In genomic region chr5:117408216-117408615, GRCm38 (mm10) we compare ENCODE assay signal across 8 mouse cellular contexts. TPM values are rescaled to one million over a fixed set of nuclear protein-coding genes. Genes with fewer than 3 reads are reported as not detected.
A peak's percentile ranks its signal among the peaks of the same experiment; 100 is the strongest.
DNase-seq lines count a peak whose midpoint lies in the region; ATAC-seq and TF ChIP-seq lines count a peak whose summit lies in the region.
"Had no signal": no experiment of that assay in that cellular context is flagged by ENCODE, and none has a peak within 500 bp of the region (broad histone marks: within the 10 kb centered on the region; RNA-seq: fewer than 3 reads in every experiment).

No protein-coding gene starts in this region.

- TF ChIP-seq POLR2A in kidney, adult 2 months (IDR thresholded peaks at IDR 0.05; ENCODE audit: low read depth, low read length) = no peak
- no peak for TF ChIP-seq POLR2A in ES-Bruce4 (IDR thresholded peaks at IDR 0.05; ENCODE audit: insufficient read depth, low read length)

- no peaks in the 10 kb centered on the region for H3K27me3 ChIP-seq in kidney, adult 2 months (replicated peaks; ENCODE audit: control insufficient read depth, insufficient read depth, low read length)
- peaks cover 16% of the 10 kb centered on the region for H3K27me3 ChIP-seq in kidney, embryonic 14.5 days (ENCODE audit: control insufficient read depth, insufficient read depth, low read length)
- H3K27me3 ChIP-seq in ES-Bruce4 (ENCODE audit: control insufficient read depth, insufficient read depth, low read length, poor library complexity, severe bottlenecking) = no peaks in the 10 kb centered on the region
- peaks cover 7% of the 10 kb centered on the region; the same call in 1 of the 2 replicates for H3K27me3 ChIP-seq in hindbrain, embryonic 13.5 days

- peak; percentile 80 for DNase-seq in kidney, adult 2 months
- DNase-seq in R1 (ENCODE audit: low read depth, low spot score) = peak; percentile 84
- DNase-seq in kidney, postnatal 10 days = peak; percentile 70
- peak; percentile 12 to 61 for DNase-seq in spleen, adult 18-20 months

- no peak overlapping the region for H3K27ac ChIP-seq in kidney, adult 2 months (ENCODE audit: insufficient read depth, low read depth, low read length)
- no peak overlapping the region for H3K27ac ChIP-seq in kidney, embryonic 14.5 days (ENCODE audit: low read depth, low read length)
- H3K27ac ChIP-seq in ES-Bruce4 (ENCODE audit: insufficient read depth, low read length) = no peak overlapping the region
- no peak overlapping the region for H3K27ac ChIP-seq in hindbrain, embryonic 13.5 days
- H3K27ac ChIP-seq: macrophage had no signal

- no peak for ATAC-seq in kidney, embryonic 14.5 days (ENCODE audit: low FRiP score, low TSS enrichment)
- no peak for ATAC-seq in hindbrain, embryonic 13.5 days (ENCODE audit: low FRiP score)

- H3K9ac ChIP-seq in kidney, embryonic 14.5 days (ENCODE audit: low read depth, low read length) = no peak overlapping the region
- no peak overlapping the region for H3K9ac ChIP-seq in ES-Bruce4 (ENCODE audit: low read depth, poor library complexity, severe bottlenecking)
- no peak overlapping the region for H3K9ac ChIP-seq in hindbrain, embryonic 13.5 days

- no peak overlapping the region for H3K4me3 ChIP-seq in kidney, adult 2 months (ENCODE audit: insufficient read depth, low read depth, low read length)
- no peak overlapping the region for H3K4me3 ChIP-seq in kidney, embryonic 14.5 days (ENCODE audit: low read length)
- no peak overlapping the region for H3K4me3 ChIP-seq in ES-Bruce4 (ENCODE audit: low read depth, low read length)
- no peak overlapping the region for H3K4me3 ChIP-seq in hindbrain, embryonic 13.5 days

- TF ChIP-seq EP300 in ES-Bruce4 (IDR thresholded peaks at IDR 0.05; ENCODE audit: insufficient read depth, low read depth, low read length) = no peak

- H3K9me3 ChIP-seq in kidney, embryonic 14.5 days (ENCODE audit: control insufficient read depth, low read length) = no peaks in the 10 kb centered on the region
- H3K9me3 ChIP-seq in ES-Bruce4 (replicated peaks; ENCODE audit: control insufficient read depth, insufficient read depth, low read length, poor library complexity, severe bottlenecking) = peaks cover 5% of the 10 kb centered on the region; the same call in 1 of the 2 replicates
- no peaks in the 10 kb centered on the region for H3K9me3 ChIP-seq in hindbrain, embryonic 13.5 days

- H3K4me2 ChIP-seq in kidney, embryonic 14.5 days (replicated peaks; ENCODE audit: low read depth, low read length) = no peak overlapping the region
- no peak overlapping the region for H3K4me2 ChIP-seq in hindbrain, embryonic 13.5 days

- H3K36me3 ChIP-seq in kidney, adult 2 months (ENCODE audit: control insufficient read depth, insufficient read depth, low read length) = no peaks in the 10 kb centered on the region
- H3K36me3 ChIP-seq in kidney, embryonic 14.5 days (ENCODE audit: control insufficient read depth, insufficient read depth, low read length) = no peaks in the 10 kb centered on the region
- H3K36me3 ChIP-seq in ES-Bruce4 (ENCODE audit: control insufficient read depth, insufficient read depth, low read length, poor library complexity, severe bottlenecking) = no peaks in the 10 kb centered on the region
- H3K36me3 ChIP-seq in hindbrain, embryonic 13.5 days = no peaks in the 10 kb centered on the region

- H3K4me1 ChIP-seq in kidney, adult 2 months (ENCODE audit: control insufficient read depth, insufficient read depth, low read length) = no peaks in the 10 kb centered on the region
- no peaks in the 10 kb centered on the region for H3K4me1 ChIP-seq in kidney, embryonic 14.5 days (ENCODE audit: control insufficient read depth, insufficient read depth, low read length)
- H3K4me1 ChIP-seq in ES-Bruce4 (ENCODE audit: control insufficient read depth, insufficient read depth, low read length) = no peaks in the 10 kb centered on the region
- peaks cover 5% of the 10 kb centered on the region; the same call in 1 of the 2 replicates for H3K4me1 ChIP-seq in hindbrain, embryonic 13.5 days (replicated peaks)

- peak; percentile 79 for TF ChIP-seq CTCF in kidney, adult 2 months (conservative IDR thresholded peaks at IDR 0.05; ENCODE audit: insufficient read depth, insufficient read length, low read depth, low read length)
- peak; percentile 56 for TF ChIP-seq CTCF in ES-Bruce4 (IDR thresholded peaks at IDR 0.05; ENCODE audit: low read depth, low read length)

- 33% methylated on average over 4 of the region's 4 CpGs for WGBS in kidney, adult 2 months
- WGBS in kidney, embryonic 14.5 days = 43% methylated on average over 4 of the region's 4 CpGs
- 68% methylated on average over 4 of the region's 4 CpGs for WGBS in hindbrain, embryonic 13.5 days

RNA-seq across cellular contexts. Expression of gene Ksr2, which starts 5.6 kb away (rescaled TPM):
- 1.6 and 1.9 TPM in 2 replicates for polyA plus RNA-seq in kidney, adult 2 months (2012; rRNA removed)
- polyA plus RNA-seq in kidney, embryonic 14.5 days (2014; fragmentation: Nextera tagmentation; extraction: Ambion mirVana) = 0.58 and 0.79 TPM in 2 replicates
- 1.3 and 1.6 TPM in 2 replicates for polyA plus RNA-seq in ES-Bruce4 (2011; ENCODE audit: insufficient read depth, insufficient read length, low read depth, missing spikeins)
- polyA plus RNA-seq in hindbrain, embryonic 13.5 days (2015; fragmentation: Nextera tagmentation; extraction: Ambion mirVana) = 6.4 and 7.1 TPM in 2 replicates

RNA-seq across cellular contexts. Expression of gene Rfc5, which starts 19.4 kb away (rescaled TPM):
- 12.9 and 13.0 TPM in 2 replicates for polyA plus RNA-seq in kidney, adult 2 months (2012; rRNA removed)
- 97.1 and 111 TPM in 2 replicates for polyA plus RNA-seq in kidney, embryonic 14.5 days (2014; fragmentation: Nextera tagmentation; extraction: Ambion mirVana)
- 146 and 158 TPM in 2 replicates for polyA plus RNA-seq in ES-Bruce4 (2011; ENCODE audit: insufficient read depth, insufficient read length, low read depth, missing spikeins)
- polyA plus RNA-seq in hindbrain, embryonic 13.5 days (2015; fragmentation: Nextera tagmentation; extraction: Ambion mirVana) = 33.7 and 37.5 TPM in 2 replicates

RNA-seq across cellular contexts. Expression of gene Wsb2, which starts 51.1 kb away (rescaled TPM):
- 205 and 234 TPM in 2 replicates for polyA plus RNA-seq in kidney, adult 2 months (2012; rRNA removed)
- polyA plus RNA-seq in kidney, embryonic 14.5 days (2014; fragmentation: Nextera tagmentation; extraction: Ambion mirVana) = 36.4 and 72.2 TPM in 2 replicates
- 49.5 and 56.1 TPM in 2 replicates for polyA plus RNA-seq in ES-Bruce4 (2011; ENCODE audit: insufficient read depth, insufficient read length, low read depth, missing spikeins)
- 181 and 194 TPM in 2 replicates for polyA plus RNA-seq in hindbrain, embryonic 13.5 days (2015; fragmentation: Nextera tagmentation; extraction: Ambion mirVana)
